Mouse (Mus musculus): ENCODE measurements around the gene Pcsk2.

Gene Pcsk2

GRCm38 (mm10) chr2:143545758-143546246, at the start of gene Pcsk2:
Pcsk2 (plus strand) TSS chr2:143546156.
- DNase-seq, result peak; percentile 91

GRCm38 (mm10) chr2:143500845-143501244, 45.1 kb upstream of the Pcsk2 start:
- DNase-seq, result peak; percentile 48

- DNase-seq, result no peak
These were observed 44.2 kb upstream of the Pcsk2 start for GRCm38 (mm10) chr2:143501760-143502159.

DNA sequence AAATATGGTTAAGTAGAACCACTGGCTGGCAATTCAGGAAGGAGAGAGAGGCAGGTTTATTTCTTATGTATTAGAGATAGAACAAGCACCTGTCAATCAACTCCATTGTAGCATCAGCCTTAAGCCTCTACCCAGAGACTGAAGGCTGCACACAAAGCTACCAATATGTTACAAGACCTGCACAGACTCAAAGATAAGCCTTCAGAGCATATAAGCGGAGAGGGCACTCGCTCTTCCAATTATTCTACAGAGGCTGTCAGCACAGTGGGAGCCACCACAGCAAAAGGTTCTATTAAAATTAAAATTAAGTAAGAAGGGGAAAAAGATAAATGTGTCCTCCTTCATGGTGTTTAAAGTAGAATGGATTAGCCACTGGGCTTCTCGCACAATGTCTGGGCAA, 43.8 kb upstream of the Pcsk2 start:
- DNase-seq, result no peak

DNA sequence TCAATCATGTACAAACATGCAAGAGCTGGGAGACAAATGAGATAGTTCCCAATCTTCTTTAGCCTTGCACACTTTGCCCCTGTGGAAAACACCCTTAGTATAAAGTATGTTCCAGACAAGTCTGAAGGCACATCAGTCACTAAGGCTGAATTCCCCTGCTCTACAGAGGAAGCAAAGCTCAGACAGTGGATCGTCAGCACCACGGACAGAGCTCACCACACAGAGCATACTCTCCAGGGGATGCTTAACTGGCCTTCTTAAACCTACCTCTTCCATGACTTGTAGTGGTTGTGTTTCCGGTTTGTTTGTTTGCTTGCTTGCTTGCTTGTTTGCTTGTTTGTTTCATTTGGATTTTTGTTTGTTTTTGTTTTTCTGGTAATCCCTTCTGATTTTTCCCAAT, 9.5 kb upstream of the Pcsk2 start:
- no peak for DNase-seq

- peak; percentile 74 for DNase-seq
These were observed 631 bp upstream of the Pcsk2 start for GRCm38 (mm10) chr2:143545299-143545751.

GRCm38 (mm10) chr2:143546412-143547211, 656 bp downstream of the Pcsk2 start:
- DNase-seq, result peak; percentile 62

- peak; percentile 44 for DNase-seq
These were observed 1.5 kb downstream of the Pcsk2 start for GRCm38 (mm10) chr2:143547251-143548090.

DNA sequence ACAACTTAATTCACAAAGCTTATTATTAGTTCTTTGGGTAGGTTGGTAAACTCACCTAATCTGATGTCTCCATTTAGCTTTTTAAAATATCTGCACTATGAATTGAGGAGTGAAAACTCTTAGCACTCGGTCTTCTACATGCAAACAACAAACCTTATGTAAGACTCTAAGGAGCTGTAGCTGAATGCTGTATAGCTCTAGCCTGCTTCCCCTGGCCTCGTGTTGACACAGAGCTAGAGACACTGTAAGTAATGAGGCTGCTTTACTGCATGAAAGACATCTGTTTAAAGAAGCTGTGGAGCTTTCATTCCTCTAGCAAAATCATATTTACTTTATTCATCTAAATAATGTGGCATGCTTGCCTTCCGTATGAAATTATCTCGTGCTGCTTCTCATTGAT, 14.4 kb downstream of the Pcsk2 start:
- DNase-seq, result peak; percentile 27

- no peak for DNase-seq
These were observed 19.1 kb downstream of the Pcsk2 start for GRCm38 (mm10) chr2:143565062-143565461.

GRCm38 (mm10) chr2:143565961-143566360, 20.0 kb downstream of the Pcsk2 start:
- no peak for DNase-seq

DNA sequence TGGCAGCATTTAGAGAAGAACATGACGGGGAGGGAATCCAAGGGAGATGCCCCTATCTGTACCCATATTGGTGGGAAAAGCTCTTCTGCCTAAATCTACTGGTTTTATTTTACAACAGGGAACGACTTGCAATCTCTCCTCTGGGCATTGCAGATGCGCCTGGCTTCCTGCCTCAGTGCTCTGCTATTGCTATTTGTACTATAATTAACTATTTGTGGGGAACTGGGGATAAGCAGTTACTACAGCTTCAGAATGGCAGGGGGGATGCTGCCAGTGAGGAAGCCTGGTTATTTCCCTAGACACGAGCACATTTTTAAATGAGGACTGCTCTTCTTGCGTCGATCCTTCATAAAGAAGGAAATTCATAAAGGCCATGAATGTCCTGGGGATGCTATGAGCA, 39.4 kb downstream of the Pcsk2 start:
- no peak for DNase-seq

DNA sequence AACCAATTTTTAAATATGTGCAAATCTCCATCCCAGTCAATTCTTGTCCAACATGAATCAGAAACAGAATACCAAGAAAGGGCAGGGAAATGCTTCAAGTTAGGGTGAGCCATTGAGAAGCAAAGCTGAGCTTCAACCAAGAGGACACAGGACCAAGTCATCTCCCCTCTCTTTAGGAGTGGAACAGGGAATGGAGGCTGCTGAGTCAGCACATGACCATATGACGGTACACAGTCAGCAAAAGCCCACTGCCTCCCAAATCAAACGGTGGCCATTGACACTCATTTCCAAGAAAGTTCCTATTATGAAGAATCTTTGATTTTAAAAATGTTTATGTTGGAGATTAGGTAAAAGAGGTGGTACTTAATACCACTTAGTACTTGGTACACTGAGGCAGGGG, 44.4 kb downstream of the Pcsk2 start:
- no peak for DNase-seq

DNA sequence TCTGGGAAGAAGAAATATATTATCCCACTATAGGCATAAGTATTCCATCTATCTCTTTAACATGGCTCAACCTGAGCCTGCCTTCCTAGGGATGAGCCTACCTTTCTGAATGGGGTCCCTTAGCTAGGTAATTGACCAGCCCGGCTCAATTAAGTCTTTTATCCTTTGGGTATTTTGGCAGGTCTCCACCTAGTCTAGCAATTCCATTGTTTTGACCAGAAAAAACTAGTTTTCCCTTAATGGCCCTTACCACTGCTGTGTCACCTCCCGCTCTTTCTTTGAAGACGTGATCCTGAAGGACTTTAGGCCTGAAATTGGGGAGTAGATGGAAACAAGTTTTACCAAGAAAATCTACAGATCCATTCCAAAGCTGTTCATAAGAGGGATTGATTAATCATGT, 57.1 kb downstream of the Pcsk2 start:
- DNase-seq, result no peak

- no peak for DNase-seq
These were observed 58.0 kb downstream of the Pcsk2 start for GRCm38 (mm10) chr2:143603871-143604512.

- no peak for DNase-seq
These were observed 64.7 kb downstream of the Pcsk2 start for GRCm38 (mm10) chr2:143610355-143611331.

- no peak for DNase-seq
These were observed 67.5 kb downstream of the Pcsk2 start for GRCm38 (mm10) chr2:143613466-143613865.

DNA sequence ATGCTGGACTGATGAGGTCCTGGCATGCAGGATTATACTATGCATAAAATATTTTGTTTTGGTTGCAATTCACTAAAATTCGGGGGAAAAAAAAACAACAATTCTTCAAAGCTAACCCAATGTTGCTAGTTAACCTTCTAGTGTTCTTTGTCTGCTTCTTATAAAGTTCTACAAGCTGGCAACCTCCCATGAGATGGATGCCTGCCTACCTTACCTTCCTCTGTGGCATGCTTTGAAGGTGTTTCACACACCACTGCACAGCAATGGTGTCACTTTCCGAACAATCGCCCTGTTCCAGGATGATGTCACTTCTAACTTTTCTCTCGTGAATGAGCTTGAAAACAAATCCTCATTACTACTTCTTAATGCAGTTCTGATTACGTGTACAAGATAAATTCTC, 68.8 kb downstream of the Pcsk2 start:
- no peak for DNase-seq

DNA sequence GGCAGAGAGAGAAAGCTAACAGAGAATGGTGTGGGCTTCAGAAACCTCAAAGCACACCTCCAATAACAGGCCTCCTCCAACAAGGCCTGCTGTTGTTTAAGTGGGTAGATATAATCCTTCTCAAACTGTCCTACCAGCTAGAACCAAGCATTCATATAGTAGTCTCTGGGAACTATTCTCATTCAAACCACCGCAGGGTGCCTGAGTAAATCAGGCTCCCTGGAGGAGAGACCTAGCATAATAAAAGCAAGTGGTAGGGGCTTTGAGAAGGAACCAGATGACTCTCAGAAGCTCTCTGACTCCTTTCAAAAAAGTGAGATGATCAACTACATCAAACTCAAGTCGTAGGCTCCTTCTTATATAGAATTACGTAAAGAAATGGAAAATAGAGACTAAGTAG, 75.0 kb downstream of the Pcsk2 start:
- no peak for DNase-seq

- DNase-seq, result no peak
These were observed 78.0 kb downstream of the Pcsk2 start for GRCm38 (mm10) chr2:143623916-143624315.

- DNase-seq, result no peak
These were observed 97.3 kb downstream of the Pcsk2 start for GRCm38 (mm10) chr2:143643305-143643704.

DNA sequence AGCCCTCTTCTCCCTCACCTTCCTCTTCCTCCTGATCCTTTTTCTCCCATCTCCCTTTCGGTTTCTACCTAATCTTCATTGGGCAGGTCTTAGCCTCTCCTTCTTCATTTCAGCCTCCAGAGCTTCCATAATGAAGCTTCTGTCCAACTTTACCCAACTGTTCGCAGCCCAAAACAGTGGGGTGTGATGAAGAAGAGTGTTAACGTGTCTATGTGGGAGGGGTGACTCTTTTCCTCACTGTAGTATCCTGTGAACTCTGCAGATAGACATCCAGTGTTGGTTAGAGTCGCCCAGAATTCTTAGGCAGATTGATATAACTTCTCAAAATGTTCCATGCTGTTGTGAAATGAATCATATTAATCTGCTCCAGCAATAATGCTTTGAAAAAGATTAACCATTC, 98.4 kb downstream of the Pcsk2 start:
- no peak for DNase-seq

Data from cerebellum, adult 9-10 months (tissue).